Mouse (Mus musculus): ENCODE results near the gene Tex33.

- TF ChIP-seq CTCF (IDR thresholded peaks at IDR 0.05; ENCODE audit: extremely low read depth, insufficient read depth, insufficient read length, insufficient replicate concordance) (no peak), POLR2A (IDR thresholded peaks at IDR 0.05; ENCODE audit: low read depth, low read length) (no peak)
Observed at GRCm38 (mm10) chr15:78434896-78435520, 39.3 kb upstream of the Tex33 start.

Data from spleen, adult 2 months (tissue).